Mouse (Mus musculus) olfactory bulb, adult 2 months (tissue): Measurements from ENCODE around the gene Lax1.

Experiments used
- CTCF ChIP-seq: fragments of 200-500 bp; IDR thresholded peaks from 2 replicates; pipeline ENCODE4 v1.5.1; 2012; ENCODE audit warnings: low read depth, mild to moderate bottlenecking, low read length, moderate library complexity; ENCODE audit not compliant: insufficient read depth
- POLR2A ChIP-seq: fragments of 200-500 bp; IDR thresholded peaks from 2 replicates; pipeline ENCODE4 v1.6.1; 2012; ENCODE audit warnings: mild to moderate bottlenecking, low read depth, low read length, moderate library complexity; ENCODE audit not compliant: insufficient read depth

DNA sequence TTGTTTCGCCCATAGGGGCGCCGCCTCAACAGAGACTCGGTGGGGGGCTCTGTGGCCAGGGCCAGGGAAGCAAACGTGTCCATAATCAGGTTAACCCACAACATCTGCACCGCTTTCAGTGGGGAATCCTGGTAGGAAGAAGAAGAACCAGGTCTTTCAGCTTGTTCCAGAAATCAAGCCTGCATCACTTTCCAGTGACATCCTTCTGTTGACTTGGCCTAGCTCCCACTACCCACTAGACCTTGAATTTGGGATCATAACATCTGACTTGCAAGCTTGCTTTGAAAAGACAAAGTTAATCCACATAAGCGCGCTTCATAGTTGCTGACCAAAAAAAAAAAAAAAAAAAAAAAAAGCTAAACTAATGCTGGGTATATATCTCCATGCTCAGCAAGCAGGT lies 28.9 kb upstream of the Lax1 start:
- TF ChIP-seq POLR2A (no peak), CTCF (no peak)
